Mouse (Mus musculus) G1E-ER4 (cell line): Measurements from ENCODE around the gene Ank2. TPM values are rescaled to one million over a fixed set of nuclear protein-coding genes. Genes with fewer than 3 reads are reported as not detected.

ENCODE experiments used
- GATA1 ChIP-seq: IDR thresholded peaks from one replicate; pipeline ENCODE4 v1.8.0; 2012; ENCODE audit warnings: low read length, inconsistent platforms
- polyA plus RNA-seq: library from polyadenylated mRNA; stranded (reverse); fragments of >175 nt; gene quantifications from 2 replicates; pipeline ENCODE4 v1.2.3, GENCODE M21; 2012

The Ank2 gene
- polyA plus RNA-seq, 1 experiment, result 19.3 TPM

GRCm38 (mm10) chr3:127257969-127258368 is 241.2 kb downstream of the Ank2 start:
- no peak for TF ChIP-seq GATA1

- no peak for TF ChIP-seq GATA1
These were observed 241.7 kb downstream of the Ank2 start for GRCm38 (mm10) chr3:127257279-127257925.

GRCm38 (mm10) chr3:127256681-127257080 is 242.5 kb downstream of the Ank2 start:
- no peak for TF ChIP-seq GATA1

- no peak for TF ChIP-seq GATA1
These were observed 248.2 kb downstream of the Ank2 start for GRCm38 (mm10) chr3:127250930-127251329.

GRCm38 (mm10) chr3:127248611-127249010 is 250.5 kb downstream of the Ank2 start:
- TF ChIP-seq GATA1, result no peak

GRCm38 (mm10) chr3:127246989-127247708 is 252.0 kb downstream of the Ank2 start:
- TF ChIP-seq GATA1, result no peak

- TF ChIP-seq GATA1, result no peak
These were observed 255.1 kb downstream of the Ank2 start for GRCm38 (mm10) chr3:127243928-127244642.

- no peak for TF ChIP-seq GATA1
These were observed 256.8 kb downstream of the Ank2 start for GRCm38 (mm10) chr3:127242234-127242810.

- TF ChIP-seq GATA1, result no peak
These were observed 263.9 kb downstream of the Ank2 start for GRCm38 (mm10) chr3:127235271-127235670.

GRCm38 (mm10) chr3:127225799-127226730 is 273.1 kb downstream of the Ank2 start:
- TF ChIP-seq GATA1, result no peak

GRCm38 (mm10) chr3:127225167-127225798 is 273.9 kb downstream of the Ank2 start:
- TF ChIP-seq GATA1, result no peak

GRCm38 (mm10) chr3:127224315-127225166 is 274.6 kb downstream of the Ank2 start:
- TF ChIP-seq GATA1, result no peak

- TF ChIP-seq GATA1, result no peak
These were observed 277.1 kb downstream of the Ank2 start for GRCm38 (mm10) chr3:127222086-127222485.

- TF ChIP-seq GATA1, result no peak
These were observed 278.3 kb downstream of the Ank2 start for GRCm38 (mm10) chr3:127220859-127221258.
